Mouse (Mus musculus) spleen, adult 2 months (tissue): ENCODE data around the gene 2200002D01Rik.

Experiments
- CTCF ChIP-seq: fragments of 200-500 bp; IDR thresholded peaks from 2 replicates; pipeline ENCODE4 v1.5.1; 2011; ENCODE audit warnings: mild to moderate bottlenecking, inconsistent platforms; ENCODE audit not compliant: insufficient read depth, insufficient read length, insufficient replicate concordance; ENCODE audit errors: extremely low read depth
- POLR2A ChIP-seq: fragments of 200-500 bp; IDR thresholded peaks from 2 replicates; pipeline ENCODE4 v1.6.1; 2011; ENCODE audit warnings: low read depth, low read length, inconsistent platforms

GRCm38 (mm10) chr7:29232247-29233013 lies 15.8 kb downstream of the 2200002D01Rik start, which contains the start of gene Kcnk6:
- TF ChIP-seq POLR2A: no peak
- TF ChIP-seq CTCF: no peak
